Mouse (Mus musculus): ENCODE measurements around the gene Vps13d.

The Vps13d gene

DNA sequence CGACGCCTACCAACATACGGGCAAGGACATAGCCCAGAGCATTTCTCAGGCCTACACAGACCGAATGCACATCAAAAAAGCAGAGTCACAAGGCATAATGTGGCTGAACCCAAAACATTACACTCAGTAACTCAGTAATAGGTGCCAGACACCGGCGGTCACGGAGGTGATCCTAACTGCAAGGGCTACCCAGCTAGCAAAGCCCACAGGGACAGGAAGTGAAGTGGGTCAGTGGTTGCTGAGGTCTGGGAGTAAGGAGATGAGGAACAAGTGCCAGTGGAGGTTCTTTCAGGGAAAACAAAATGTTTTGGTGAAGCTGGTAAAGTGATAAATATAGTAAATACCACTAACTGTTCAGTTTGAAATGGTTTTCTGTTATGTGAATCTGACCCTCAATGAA lies 121.1 kb downstream of the Vps13d start:
- no peak for DNase-seq (ENCODE audit: low spot score)

DNA sequence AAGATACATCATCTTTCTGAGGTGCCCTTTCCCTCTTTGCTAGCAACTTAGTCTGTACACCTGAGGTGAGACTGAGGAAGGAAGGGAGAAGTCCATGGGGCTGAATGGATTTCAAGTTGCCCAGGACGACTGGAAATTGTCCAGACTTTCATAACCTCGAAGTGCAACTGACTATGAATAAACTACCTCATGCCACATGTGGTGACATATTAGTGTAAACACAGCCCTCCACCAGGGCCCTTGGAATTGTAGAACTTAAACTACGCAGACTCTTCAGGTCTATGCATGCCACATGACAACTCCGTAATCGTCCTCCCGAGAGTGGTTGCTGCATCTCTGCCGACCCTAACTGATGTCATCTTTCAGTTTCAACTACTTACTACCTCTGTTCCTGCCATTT lies 122.9 kb downstream of the Vps13d start:
- DNase-seq (ENCODE audit: low spot score): no peak

DNA sequence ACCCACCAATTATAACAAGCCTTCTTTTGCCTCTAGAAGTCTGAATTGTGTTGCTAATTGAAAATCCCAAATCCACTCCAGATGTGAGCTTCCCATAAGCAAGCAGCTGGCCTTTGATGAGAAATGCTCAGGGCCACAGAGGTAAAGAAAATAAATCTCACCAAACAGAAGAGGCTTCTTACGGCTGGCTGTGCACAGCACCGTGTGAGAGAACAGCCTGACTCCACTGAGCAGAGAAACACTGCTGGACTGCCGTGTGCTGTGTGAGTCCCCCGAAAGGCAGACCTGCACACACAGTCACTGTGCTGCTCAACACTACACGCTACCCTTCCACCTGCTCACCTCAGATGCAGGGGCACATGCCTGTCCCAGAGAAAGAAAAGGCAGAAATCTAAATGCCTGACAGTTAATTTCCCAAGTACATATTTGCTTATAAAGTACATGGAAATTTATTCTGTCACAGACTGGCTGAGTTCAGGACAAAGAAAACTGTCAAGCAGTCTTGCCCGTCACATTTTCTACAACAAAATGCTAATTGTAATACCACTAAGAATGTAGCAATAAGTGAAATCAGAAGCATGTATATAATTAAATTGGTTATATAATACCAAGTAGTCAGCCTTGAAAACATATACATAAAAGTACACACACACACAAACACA lies 127.7 kb downstream of the Vps13d start:
- DNase-seq (ENCODE audit: low spot score): no peak

DNA sequence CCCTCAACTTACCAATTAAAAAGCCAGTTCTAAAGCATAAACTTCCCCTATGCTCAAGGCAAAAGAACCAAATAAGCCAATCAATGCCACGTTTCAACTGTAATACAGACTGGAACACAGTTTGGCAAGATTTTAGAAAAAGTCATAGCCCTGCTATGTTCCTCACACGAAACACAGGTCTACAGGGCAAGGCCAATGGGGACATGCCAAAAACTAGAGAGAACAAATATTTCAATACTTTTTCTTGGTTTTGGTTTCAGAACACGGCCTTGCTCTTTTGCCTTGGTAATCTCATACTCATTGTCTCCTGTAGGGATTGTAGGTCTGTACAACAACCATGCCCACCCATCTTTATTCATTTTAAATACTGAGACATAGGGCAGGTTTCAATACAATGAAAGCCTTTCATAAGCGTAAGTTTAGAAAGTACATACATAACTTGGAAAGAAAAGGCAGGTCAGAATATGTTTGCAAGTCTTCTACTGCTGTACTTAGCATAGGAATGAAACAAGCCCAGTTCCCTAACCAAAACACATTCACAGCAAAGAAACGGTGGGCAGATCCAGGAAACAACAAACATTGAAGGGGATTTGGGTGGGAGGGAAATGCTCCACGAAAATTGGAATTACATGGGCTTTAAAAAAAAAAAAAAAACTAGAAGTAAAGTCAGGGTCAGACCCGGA lies 128.3 kb downstream of the Vps13d start:
- DNase-seq (ENCODE audit: low spot score): no peak

DNA sequence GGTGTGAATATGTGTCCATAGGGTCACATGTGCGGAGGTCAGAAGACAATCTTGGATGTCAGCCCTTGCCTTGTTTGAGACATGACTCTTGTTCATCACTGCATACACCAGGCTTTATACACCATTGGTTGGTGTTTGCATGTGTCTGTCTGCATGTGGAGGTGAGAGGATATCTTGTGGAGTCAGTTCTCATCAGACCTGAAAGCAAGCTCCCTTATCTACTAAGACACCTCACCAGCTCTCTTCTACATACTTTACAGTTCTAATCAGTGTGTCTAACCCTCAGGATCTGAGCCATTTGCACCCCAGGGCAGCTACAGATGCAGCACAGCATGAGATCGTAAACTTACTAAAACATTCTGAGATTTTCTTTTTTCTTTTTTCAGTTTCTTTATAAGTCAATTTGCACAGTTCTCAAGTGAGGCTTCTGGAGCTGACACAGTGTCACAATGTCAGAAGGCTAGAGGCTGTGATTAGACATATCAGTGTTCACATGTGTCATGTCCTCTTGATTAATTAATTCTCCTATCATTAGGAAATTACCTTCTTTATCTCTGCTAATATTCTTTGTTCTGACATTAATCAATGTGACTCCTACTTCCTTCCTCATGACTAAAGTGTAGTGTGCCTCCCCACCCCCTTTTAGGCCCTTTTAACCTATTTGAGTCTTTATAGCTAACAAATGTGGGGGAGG lies 135.9 kb downstream of the Vps13d start:
- DNase-seq (ENCODE audit: low spot score): no peak

DNA sequence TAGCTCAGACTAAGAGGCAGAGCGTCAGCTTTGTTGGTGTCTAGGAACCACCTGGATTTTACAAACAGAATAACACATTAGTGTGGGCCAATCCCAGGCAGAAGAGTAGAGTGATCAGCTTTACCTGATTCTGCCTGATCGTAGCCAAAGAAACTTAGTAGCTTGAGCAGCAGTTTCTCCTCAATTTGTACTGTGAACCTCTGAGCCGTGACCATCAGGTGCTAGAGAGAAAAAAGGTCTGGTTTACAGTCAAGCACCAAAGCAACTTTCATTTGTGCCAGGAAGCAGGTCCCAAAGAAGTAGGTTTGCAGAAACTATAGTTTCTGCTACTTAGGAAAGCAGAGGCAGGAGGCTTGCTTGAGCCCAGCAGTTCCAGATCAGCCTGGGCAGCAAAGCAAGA lies 138.5 kb downstream of the Vps13d start:
- DNase-seq (ENCODE audit: low spot score): no peak

DNA sequence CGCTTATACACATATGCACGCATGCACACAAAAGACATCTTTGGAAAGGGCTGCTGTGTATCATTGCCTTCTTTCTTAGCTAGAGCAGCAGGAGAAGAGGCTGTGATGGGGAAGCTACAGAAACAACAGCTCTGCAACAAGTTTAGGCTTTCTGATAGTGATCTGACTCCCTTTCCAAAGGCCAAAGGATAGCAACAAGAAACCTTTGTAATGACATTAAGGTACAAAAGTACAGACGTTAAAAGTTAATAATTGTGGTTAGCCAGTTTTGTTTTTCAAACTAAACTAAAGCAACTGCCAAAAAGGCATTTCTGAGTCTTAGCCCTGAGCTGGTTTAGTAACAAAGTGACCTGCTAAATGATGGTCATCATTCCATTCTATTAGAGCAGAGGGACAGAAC lies 139.0 kb downstream of the Vps13d start:
- no peak for DNase-seq (ENCODE audit: low spot score)

DNA sequence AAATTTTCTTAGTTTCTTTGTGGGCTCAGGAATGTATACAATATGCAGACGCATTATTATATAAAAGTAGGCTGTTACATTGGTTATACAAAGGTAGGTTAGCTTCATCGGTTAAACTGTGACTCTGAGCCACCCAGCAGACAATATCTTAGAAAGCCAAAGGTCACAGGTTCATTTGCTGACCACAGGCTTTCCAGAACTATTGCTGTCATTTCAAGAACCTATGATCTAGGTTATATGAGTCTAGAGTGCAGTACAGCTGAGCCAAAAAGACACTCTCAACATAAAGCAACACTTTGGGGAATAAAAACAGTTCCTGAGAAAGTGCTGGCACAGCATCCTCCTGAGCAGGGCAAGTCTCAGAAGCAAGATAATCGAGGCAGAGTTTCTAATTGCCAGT lies 140.4 kb downstream of the Vps13d start:
- no peak for DNase-seq (ENCODE audit: low spot score)

DNA sequence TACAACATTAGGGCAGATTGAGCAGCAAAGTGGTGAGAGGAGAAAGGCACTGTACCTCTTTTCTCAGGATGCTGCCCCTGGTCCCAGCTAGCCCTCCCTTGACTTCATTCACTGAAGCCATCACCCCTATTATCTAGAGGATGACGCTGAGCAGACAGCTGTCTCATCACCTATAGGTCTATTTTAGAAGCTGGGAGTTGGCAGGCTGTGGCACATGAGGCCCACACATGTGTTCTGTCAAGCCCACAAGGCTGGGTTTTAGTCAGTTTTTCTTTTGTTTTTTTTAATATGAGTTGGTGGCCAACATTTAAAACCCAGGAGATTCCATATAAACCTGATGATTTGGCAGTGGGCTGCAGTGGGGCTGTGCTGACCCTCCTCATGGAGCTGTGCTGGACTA lies 142.1 kb downstream of the Vps13d start:
- DNase-seq (ENCODE audit: low spot score): no peak

DNA sequence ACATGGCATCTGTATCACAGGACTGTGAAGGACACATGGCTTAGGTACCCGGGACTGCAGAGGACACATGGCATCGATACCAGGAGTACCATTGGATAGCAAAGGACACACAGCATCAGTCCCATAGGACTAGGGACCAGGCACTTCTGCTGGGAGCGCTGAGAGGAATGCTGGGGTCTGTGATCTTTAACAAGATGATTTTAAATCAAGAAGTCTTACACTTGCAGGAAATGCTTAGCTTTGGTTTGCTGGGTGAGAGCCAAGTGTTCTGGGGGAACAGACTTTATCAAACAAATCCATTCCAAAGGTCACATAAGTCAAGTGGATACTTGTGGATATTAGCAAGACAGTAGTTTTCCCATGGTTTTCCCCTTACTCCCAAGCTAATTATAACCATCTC lies 142.5 kb downstream of the Vps13d start:
- no peak for DNase-seq (ENCODE audit: low spot score)

DNA sequence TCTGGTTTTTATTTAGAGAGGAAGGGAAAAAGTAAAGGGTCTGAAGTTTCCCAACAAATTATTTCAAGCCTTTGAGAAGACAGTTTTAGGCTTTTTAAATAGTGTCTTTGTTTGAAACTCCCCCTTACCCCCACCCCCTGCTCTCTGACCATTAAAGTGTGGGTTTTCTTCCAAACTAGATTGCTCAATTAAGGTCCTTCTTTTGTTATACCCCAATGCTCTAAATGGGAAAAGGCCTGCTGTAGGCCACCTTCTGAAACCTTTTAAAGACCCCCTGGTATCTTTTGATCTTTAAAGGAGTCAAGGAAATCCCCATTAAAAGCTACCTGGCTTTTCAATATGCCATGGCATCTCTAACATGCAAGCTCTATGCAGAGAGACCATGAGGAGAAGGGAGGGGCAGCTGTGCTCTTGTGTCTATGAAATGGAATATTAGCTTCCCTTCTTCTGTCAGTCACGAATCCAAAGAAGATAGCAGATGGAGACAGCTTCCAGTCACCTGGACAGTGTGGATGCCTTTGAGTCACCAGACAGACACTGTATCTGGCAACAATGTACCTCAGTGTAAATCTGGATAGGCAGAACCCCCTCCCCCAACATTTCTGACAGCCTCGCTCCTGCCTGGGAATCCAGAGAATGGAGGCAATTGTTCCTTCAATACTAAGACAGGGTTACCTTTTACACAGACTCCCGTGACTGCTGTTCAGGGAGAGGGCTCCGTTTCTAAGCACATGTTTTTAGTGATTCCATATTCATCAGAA lies 143.4 kb downstream of the Vps13d start:
- DNase-seq (ENCODE audit: low spot score): no peak

DNA sequence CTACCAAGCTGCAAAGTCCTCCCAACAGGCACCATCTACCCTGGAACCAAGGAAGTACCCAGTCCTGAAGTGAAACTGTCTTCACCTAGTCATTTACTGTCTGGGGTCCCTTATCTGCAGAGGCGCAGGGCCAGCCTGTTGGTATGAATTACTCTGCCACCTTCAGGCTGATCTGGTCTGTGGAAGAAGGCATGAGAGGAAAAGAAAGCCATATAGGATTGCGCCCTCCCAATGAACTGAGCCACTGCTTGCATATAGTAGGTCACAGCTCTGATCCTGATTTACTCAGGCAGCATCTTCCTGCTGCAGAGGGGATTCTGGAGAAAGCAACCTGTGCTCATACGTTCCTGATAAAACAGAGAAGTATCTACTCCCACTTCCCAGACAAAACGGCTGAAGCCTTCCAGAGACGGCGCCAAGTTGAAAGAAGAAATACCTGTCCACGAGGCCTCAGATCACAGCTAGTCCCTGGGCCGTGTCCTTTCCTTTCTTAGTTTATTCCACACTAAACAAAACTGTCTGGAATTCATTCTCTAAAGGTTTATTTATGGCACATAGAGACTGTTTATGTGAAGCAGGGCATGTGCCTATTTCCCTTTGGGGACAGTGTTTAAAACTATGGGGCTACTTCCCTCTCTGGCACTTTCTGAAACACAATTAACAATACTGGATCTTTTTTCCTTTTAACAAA lies 144.1 kb downstream of the Vps13d start:
- no peak for DNase-seq (ENCODE audit: low spot score)

DNA sequence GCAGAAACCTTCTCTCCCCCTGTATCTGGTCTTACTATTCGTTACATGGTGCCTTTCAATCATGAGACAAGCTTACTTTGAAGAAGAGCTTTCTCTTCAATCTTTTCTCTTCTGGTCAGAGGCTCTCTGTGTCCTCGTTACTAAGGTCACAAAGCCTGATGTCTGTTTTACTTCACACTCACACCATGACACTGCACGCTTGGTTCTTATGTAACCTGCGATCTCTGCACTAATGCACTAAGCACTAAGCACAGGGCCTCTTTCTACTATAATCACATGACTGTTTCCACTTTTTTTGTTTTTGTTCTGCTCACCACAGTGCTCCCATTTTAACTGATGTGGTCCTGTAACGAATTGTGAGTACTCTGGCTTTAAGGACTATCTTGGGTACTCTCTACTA lies 146.8 kb downstream of the Vps13d start:
- no peak for DNase-seq (ENCODE audit: low spot score)

DNA sequence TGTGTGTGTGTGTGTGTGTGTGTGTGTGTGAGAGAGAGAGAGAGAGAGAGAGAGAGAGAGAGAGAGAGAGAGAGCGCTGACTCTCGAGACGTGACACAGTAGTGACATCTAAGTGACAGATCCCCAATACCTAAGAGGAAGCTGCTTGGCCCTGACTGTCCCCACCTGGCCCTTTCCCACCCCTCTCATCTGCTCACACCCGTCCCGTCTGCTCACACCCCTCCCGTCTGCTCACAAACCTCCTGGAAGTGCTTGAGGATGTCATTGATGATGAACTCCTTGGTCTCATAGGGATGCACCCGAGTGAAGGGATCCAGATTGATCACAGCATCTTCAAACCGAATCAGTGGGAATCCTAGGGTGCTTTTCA lies 148.8 kb downstream of the Vps13d start:
- DNase-seq (ENCODE audit: low spot score): no peak

DNA sequence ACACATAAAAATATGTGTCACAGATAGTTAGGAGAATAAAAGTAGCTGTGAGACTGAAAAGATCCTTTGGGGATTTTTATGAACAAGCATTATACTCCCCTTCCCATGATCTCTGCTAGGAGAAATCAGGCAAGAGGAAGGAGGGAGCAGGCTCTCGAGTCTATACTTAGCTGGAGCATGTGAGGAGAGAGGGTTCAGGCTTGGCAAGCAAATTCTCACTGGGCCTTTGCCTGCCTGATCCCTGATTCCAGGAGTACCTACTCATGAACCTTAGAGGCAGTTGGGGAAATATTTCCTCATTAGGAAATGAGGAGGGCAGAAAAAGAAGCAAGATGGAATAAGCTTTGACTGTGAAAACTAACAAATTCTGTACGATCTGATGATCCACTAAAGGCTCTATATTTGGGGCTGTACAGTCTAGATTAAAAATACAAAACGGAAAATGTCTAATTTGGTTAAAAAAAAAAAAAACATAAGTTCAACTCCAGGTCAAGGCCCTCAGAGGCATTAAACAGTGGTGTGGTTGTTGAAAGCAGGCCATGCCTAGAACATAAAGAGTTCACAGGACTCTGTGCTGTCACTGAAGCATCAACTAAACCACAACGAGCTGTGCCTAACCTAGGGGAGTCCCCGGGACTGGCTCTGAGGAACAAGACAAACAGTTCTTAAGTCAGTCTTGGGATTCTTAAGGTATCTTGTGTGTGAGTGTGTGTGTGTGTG lies 149.3 kb downstream of the Vps13d start:
- no peak for DNase-seq (ENCODE audit: low spot score)

DNA sequence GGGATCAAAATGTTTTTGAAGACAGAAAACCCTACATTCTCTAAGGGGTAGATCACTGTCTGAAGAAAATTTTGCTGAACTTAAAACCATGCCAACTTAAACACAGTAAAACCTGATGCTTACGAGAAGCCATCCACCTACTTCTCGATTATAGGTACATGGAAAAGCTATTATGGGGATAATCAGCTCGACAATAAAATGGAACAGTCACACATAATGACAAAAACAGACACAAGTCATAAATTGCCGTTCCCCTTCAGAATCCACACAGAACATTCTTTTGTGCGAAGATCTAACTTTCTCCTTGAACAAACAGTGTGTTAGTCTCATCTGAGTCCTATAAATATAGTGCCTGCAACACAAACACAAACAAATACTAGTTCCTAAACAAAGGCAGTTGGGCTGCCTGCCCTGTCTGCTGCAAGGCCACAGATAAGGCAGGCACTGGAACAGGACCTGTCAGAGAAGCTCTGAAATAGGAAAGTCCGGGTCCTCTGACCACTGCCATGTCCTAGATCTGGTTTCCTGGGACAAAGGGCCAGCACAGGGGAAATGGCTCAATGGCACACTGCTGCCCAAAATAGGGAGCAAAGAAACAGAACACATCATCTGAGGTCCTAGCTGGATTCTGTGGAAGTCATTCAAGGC lies 153.5 kb downstream of the Vps13d start:
- DNase-seq (ENCODE audit: low spot score): no peak

DNA sequence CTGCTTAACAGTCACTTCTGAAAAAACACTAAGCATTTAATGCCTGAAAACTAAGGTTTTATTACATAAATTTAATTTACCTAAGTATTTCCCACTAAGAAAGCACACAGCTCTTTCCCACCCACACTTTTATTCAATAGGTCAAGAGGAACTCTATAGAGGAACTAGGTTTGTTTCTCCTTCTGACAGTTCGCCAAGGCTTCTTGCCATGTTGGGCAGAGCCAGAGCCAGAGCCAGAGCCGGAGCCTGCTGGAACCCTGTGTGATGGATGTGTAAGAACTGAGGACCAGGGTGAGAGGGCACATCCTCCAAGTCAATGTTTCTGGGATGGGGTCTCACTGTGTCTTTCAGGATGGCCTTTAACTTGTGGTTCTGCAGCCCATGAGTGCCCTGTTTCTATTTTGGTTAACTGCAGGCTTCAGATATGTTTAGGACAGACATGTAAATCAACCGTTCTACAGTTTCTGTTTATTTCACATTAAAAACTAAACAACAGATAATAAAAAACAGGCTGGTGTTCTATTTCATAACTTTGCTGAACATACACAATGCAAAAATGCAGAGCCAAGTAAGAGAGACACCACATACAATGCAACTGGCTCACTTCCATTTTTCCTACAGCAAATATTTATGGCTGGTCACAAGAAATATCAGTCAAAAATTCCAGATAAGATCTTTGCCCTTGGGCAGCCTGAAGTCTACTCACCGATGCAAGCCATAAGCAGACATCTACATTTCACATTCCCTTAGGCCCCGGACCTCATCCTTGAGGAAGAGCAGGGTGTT lies 157.0 kb downstream of the Vps13d start:
- DNase-seq (ENCODE audit: low spot score): no peak

DNA sequence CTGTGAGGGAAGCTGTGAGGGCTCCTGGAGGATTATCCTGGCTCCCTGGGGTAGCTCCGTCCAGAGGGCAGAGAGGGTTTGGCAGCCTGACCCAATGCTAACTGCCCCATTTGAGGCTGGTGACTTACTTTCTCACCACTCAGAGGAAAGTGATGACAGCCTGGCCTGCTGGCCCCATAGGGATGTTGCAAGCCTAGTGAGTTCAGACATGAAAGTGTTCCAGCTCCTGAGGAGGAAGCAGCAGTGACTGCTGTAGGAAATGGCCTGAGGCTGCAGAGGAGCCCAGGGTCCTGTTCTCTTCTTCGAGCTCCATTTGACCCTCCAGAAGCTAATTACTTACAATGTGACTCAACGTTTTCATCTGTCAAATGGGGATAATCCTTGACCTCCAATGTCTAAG lies 157.8 kb downstream of the Vps13d start:
- no peak for DNase-seq (ENCODE audit: low spot score)

DNA sequence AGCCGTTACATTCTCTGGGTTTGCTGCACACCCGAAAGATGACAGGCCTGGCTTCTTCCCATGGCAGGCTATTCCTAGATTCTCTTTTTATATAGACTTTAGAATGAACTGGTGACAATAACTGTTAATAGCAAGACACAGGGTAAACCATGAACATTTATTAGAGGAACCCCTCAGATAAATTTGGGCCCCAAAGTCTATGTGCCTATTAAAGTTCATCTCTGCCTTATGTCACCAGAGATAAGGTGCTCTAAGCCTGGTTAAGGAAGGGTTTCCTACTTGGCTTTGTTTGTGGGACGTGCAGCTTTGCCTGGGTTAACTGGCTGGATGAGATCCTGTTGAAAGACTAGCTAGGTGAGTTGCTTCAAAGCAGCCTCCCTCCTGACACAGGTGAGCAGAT lies 159.4 kb downstream of the Vps13d start:
- DNase-seq (ENCODE audit: low spot score): no peak

All from spleen, adult 12 weeks (tissue).